Mouse (Mus musculus): Measurements from ENCODE around the gene Ddr1.

DNA sequence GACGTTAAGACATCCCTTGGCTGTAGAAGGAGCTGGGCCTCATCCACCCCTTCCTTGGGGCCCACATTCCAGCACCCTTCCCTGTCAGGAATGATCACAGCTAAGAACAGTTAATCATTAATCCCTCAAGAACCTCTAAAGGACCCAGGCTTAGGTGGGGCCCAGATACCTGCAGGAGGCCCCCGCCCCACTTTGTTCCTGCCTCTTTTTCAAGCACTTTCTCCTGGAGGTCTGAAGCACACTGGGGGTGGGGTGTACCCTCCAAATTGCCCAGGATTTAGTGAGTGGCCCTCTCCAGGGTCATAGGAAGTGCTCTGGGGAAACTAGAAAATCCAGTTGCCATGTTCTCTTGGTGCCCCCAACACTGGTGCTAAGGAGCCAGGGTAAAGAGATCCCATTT, 55.0 kb downstream of the Ddr1 start:
- no peak for TF ChIP-seq POLR2A (IDR thresholded peaks at IDR 0.05; ENCODE audit: insufficient read depth, low read depth, low read length)
- TF ChIP-seq CTCF (IDR thresholded peaks at IDR 0.05; ENCODE audit: insufficient read depth, low read depth, low read length): no peak

Data from olfactory bulb, adult 2 months (tissue).